Mouse (Mus musculus) liver, postnatal 0 days (tissue): ENCODE measurements at regions not wholly inside any gene's neighbourhood (a gene's known extent, or its start where the extent isn't known, plus 50 kb on each side); places are given as distances from the start of the nearest gene placed in this dataset.

ENCODE experiments used
- CTCF ChIP-seq: sonication (generic); IDR thresholded peaks from 2 replicates; pipeline ENCODE4 v1.5.1; 2016; ENCODE audit warnings: antibody characterized with exemption, low read depth
- EP300 ChIP-seq: IDR thresholded peaks from 2 replicates; pipeline ENCODE4 v1.6.1; 2016; ENCODE audit warnings: antibody characterized with exemption, low read depth, mild to moderate bottlenecking

DNA sequence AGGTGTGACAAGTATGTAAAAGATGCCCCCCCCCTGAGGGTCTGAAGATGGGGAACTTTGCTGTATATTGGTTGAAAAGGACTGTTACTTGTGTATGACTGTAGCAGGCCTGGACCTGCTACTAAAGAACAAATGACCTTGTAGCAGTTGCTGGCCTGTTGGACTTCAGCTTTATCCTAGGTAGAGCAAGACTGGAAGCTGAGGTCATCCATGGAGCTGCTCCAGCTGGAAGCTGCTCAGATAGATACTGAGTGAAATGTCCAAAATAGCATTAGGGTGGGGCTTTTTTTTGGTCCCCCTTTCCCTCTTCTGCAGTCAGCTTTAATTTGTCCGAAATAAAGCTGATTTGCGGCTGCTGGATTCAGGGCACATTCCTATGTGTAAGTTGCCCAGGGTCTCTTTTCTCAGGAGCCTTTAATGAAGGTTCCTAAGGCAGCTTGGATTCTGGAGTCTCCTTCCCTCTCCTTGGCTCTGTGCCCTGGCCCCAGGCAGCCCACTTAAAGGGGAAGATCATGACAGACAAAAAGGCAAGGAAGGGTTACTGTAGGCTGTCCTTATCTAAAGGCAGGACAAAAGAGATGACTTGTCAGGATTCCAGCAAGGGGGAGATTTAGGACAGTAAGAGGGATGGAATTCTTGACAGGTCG, 186.1 kb upstream of the Nhs start:
- TF ChIP-seq CTCF, result no peak
- TF ChIP-seq EP300, result no peak
